38 mouse cellular contexts compared by ENCODE assay signal in genomic region chr11:61181624-61182023, GRCm38 (mm10). TPM values are rescaled to one million over a fixed set of nuclear protein-coding genes. Genes with fewer than 3 reads are reported as not detected.
"Had no signal": no experiment of that assay in that cellular context is flagged by ENCODE, and none has a peak within 500 bp of the region (broad histone marks: within the 10 kb centered on the region; RNA-seq: fewer than 3 reads in every experiment).

No protein-coding gene starts in this region.

- H3K9me3 ChIP-seq: heart, embryonic 15.5 days; hindbrain, embryonic 10.5 days; hindbrain, embryonic 12.5 days; hindbrain, embryonic 13.5 days; hindbrain, embryonic 15.5 days; intestine, embryonic 15.5 days; kidney, embryonic 15.5 days had no signal

- H3K4me1 ChIP-seq: heart, embryonic 12.5 days; heart, embryonic 13.5 days; heart, embryonic 15.5 days; hindbrain, embryonic 10.5 days; hindbrain, embryonic 12.5 days; hindbrain, embryonic 13.5 days; hindbrain, embryonic 15.5 days; intestine, embryonic 15.5 days; kidney, embryonic 15.5 days had no signal

- DNase-seq: heart, postnatal 10 days; heart, postnatal 14 days; heart, postnatal 4 days; kidney, adult 11 months; kidney, adult 18-20 months; kidney, adult 2 months; kidney, adult 8-10 months; kidney, adult 9 months; kidney, postnatal 10 days; kidney, postnatal 14 days; kidney, postnatal 25 days; kidney, postnatal 36 days; kidney, postnatal 4 days; layer of hippocampus, adult 9-11 months; layer of hippocampus, postnatal 36 days had no signal

- H3K9ac ChIP-seq: heart, embryonic 12.5 days; heart, embryonic 13.5 days; heart, embryonic 15.5 days; hindbrain, embryonic 12.5 days; hindbrain, embryonic 13.5 days; hindbrain, embryonic 14.5 days; hindbrain, embryonic 15.5 days; intestine, embryonic 15.5 days; kidney, embryonic 15.5 days had no signal

- ATAC-seq: hindbrain, postnatal 0 days; inflammation-experienced regulatory T-cells, adult 6 months; intestine, embryonic 15.5 days; intestine, embryonic 16.5 days; intestine, postnatal 0 days had no signal

- H3K4me2 ChIP-seq: heart, embryonic 11.5 days; heart, embryonic 12.5 days; heart, embryonic 13.5 days; heart, embryonic 15.5 days; hindbrain, embryonic 12.5 days; hindbrain, embryonic 13.5 days; hindbrain, embryonic 14.5 days; hindbrain, embryonic 15.5 days; intestine, embryonic 15.5 days; kidney, embryonic 15.5 days had no signal

- H3K36me3 ChIP-seq: heart, embryonic 12.5 days; heart, embryonic 13.5 days; heart, embryonic 15.5 days; hindbrain, embryonic 10.5 days; hindbrain, embryonic 12.5 days; hindbrain, embryonic 13.5 days; hindbrain, embryonic 15.5 days; intestine, embryonic 15.5 days; kidney, embryonic 15.5 days had no signal

- H3K27me3 ChIP-seq: heart, embryonic 12.5 days; heart, embryonic 13.5 days; heart, embryonic 15.5 days; hindbrain, embryonic 12.5 days; hindbrain, embryonic 13.5 days; hindbrain, embryonic 15.5 days; intestine, embryonic 15.5 days; kidney, embryonic 15.5 days had no signal

- H3K27ac ChIP-seq: heart, embryonic 13.5 days; heart, embryonic 15.5 days; hindbrain, embryonic 10.5 days; hindbrain, embryonic 12.5 days; hindbrain, embryonic 13.5 days; hindbrain, embryonic 15.5 days; hindbrain, postnatal 0 days; intestine, embryonic 15.5 days; kidney, embryonic 15.5 days; kidney, postnatal 0 days; layer of hippocampus, adult 2 months; left cerebral cortex, adult 2 months had no signal

- H3K4me3 ChIP-seq: heart, embryonic 12.5 days; heart, embryonic 13.5 days; heart, embryonic 15.5 days; hindbrain, embryonic 10.5 days; hindbrain, embryonic 12.5 days; hindbrain, embryonic 13.5 days; hindbrain, embryonic 15.5 days; intestine, embryonic 15.5 days; kidney, embryonic 15.5 days; layer of hippocampus, adult 2 months; left cerebral cortex, adult 2 months had no signal

RNA-seq across cellular contexts. Expression of gene Aldh3a1, which starts 25.7 kb away (rescaled TPM):
- total RNA-seq: hematopoietic stem cell, adult 5-6 weeks had no signal
- polyA plus RNA-seq: heart, embryonic 11.5 days; heart, embryonic 12.5 days; hindbrain, embryonic 10.5 days; hindbrain, embryonic 11.5 days; hindbrain, embryonic 12.5 days; hindbrain, embryonic 13.5 days; hindbrain, embryonic 14.5 days; inflammation-experienced regulatory T-cells, adult 6 months; intestine, embryonic 14.5 days; intestine, embryonic 15.5 days; kidney, embryonic 14.5 days; kidney, embryonic 16.5 days; kidney, postnatal 0 days had no signal
